Mouse (Mus musculus) kidney, postnatal 36 days (tissue): ENCODE measurements around the gene U2surp.
"Not testable (repeated sequence)": the region's sequence is repeated elsewhere in the genome, so short reads cannot be mapped to it uniquely, and the experiment has no call there.

Experiments used
- DNase-seq, 2 experiments: peaks; one replicate each; pipeline ENCODE4 v3.0.0; 2021 to 2022; ENCODE audit warnings: mixed read lengths in 2 of 2

Gene U2surp

GRCm38 (mm10) chr9:95533817-95534216 lies 22.0 kb upstream of the U2surp start:
- no peak for DNase-seq

GRCm38 (mm10) chr9:95531144-95531543 lies 19.3 kb upstream of the U2surp start:
- no peak for DNase-seq

GRCm38 (mm10) chr9:95527676-95528075 lies 15.9 kb upstream of the U2surp start:
- DNase-seq: no peak

- DNase-seq: peak; percentile 48 to 65
These were observed 14.2 kb upstream of the U2surp start for GRCm38 (mm10) chr9:95525961-95526360.

- no peak for DNase-seq
These were observed 13.6 kb upstream of the U2surp start for GRCm38 (mm10) chr9:95525376-95525775.

GRCm38 (mm10) chr9:95522561-95522960 lies 10.8 kb upstream of the U2surp start:
- DNase-seq: no peak

- peak; percentile 43 to 47 for DNase-seq
These were observed 9.8 kb upstream of the U2surp start for GRCm38 (mm10) chr9:95521566-95521965.

GRCm38 (mm10) chr9:95521031-95521430 lies 9.2 kb upstream of the U2surp start:
- DNase-seq: no peak

GRCm38 (mm10) chr9:95520563-95520962 lies 8.8 kb upstream of the U2surp start:
- no peak for DNase-seq

GRCm38 (mm10) chr9:95514361-95514760 lies 2.6 kb upstream of the U2surp start:
- DNase-seq: peak; percentile 20 to 34

- DNase-seq: no peak
These were observed 2.0 kb upstream of the U2surp start for GRCm38 (mm10) chr9:95513776-95514175.

GRCm38 (mm10) chr9:95512331-95513030 lies 685 bp upstream of the U2surp start:
- DNase-seq: no peak

GRCm38 (mm10) chr9:95510693-95511404 lies 947 bp downstream of the U2surp start:
- peak in 1 of 2 experiments; percentile 27 for DNase-seq

GRCm38 (mm10) chr9:95505666-95506065 lies 6.1 kb downstream of the U2surp start:
- DNase-seq: no peak

- DNase-seq: no peak
These were observed 11.9 kb downstream of the U2surp start for GRCm38 (mm10) chr9:95499848-95500247.

GRCm38 (mm10) chr9:95495038-95495437 lies 16.8 kb downstream of the U2surp start:
- DNase-seq: no peak

- DNase-seq: no peak
These were observed 18.4 kb downstream of the U2surp start for GRCm38 (mm10) chr9:95493393-95493792.

GRCm38 (mm10) chr9:95490003-95490402 lies 21.8 kb downstream of the U2surp start:
- DNase-seq: no peak

- no peak for DNase-seq
These were observed 22.9 kb downstream of the U2surp start for GRCm38 (mm10) chr9:95488861-95489260.

- DNase-seq: no peak
These were observed 31.8 kb downstream of the U2surp start for GRCm38 (mm10) chr9:95479981-95480380.

- no peak for DNase-seq
These were observed 33.4 kb downstream of the U2surp start for GRCm38 (mm10) chr9:95478443-95478842.

- peak in 1 of 2 experiments; percentile 11 for DNase-seq
These were observed 38.9 kb downstream of the U2surp start for GRCm38 (mm10) chr9:95472926-95473325.

- not testable (repeated sequence) for DNase-seq
These were observed 42.7 kb downstream of the U2surp start for GRCm38 (mm10) chr9:95469011-95469576.

- DNase-seq: no peak
These were observed 47.8 kb downstream of the U2surp start for GRCm38 (mm10) chr9:95464028-95464427.
